Comparison of ENCODE assay signal across 8 mouse cellular contexts in genomic region chr1:71531653-71532052, GRCm38 (mm10). TPM values are rescaled to one million over a fixed set of nuclear protein-coding genes. Genes with fewer than 3 reads are reported as not detected.
DNase-seq lines count a peak whose midpoint lies in the region.

No protein-coding gene starts in this region.

- peak; percentile 21 for DNase-seq in gastrocnemius, postnatal 10 days
- no peak for DNase-seq in gastrocnemius, adult 8-10 months (ENCODE audit: low spot score in 2 of 2)
- DNase-seq in urinary bladder, adult 2 months (ENCODE audit: low spot score): peak; percentile 34
- DNase-seq in urinary bladder, postnatal 10 days (ENCODE audit: low spot score): no peak
- peak; percentile 71 for DNase-seq in embryo, embryonic 11 days
- peak; percentile 76 for DNase-seq in kidney, postnatal 4 days
- peak; percentile 3 for DNase-seq in retina, postnatal 7 days (ENCODE audit: low read depth, low spot score)
- no peak for DNase-seq in layer of hippocampus, postnatal 14 days (ENCODE audit: low spot score in 2 of 2)

RNA-seq across cellular contexts. Expression of gene Atic, which starts 25.3 kb away (rescaled TPM):
- 10 to 100 TPM; 27.9 to 29.8 TPM for total RNA-seq in gastrocnemius, postnatal 10 days (2021)
- 10 to 100 TPM; 23.2 to 29.8 (median 25.6) TPM for total RNA-seq in gastrocnemius, adult 8-10 months (2022)
- 45.9 and 50.0 TPM in 2 replicates for polyA plus RNA-seq in urinary bladder, adult 2 months (2012; rRNA removed)
- total RNA-seq in layer of hippocampus, postnatal 14 days (2021): 10 to 100 TPM; 33.0 to 34.2 TPM

Comparison
In these comparisons a context has a peak if more than half of its experiments do, and no peak if none do; other contexts are left out.
1. DNase-seq: peak in gastrocnemius, postnatal 10 days (single experiment), urinary bladder, adult 2 months (single experiment), embryo, embryonic 11 days (single experiment), kidney, postnatal 4 days (2 of 2) and retina, postnatal 7 days (single experiment); none in gastrocnemius, adult 8-10 months (0 of 2), urinary bladder, postnatal 10 days (single experiment) and layer of hippocampus, postnatal 14 days (0 of 2).